Mouse (Mus musculus): ENCODE measurements around the gene Cep290. TPM values are rescaled to one million over a fixed set of nuclear protein-coding genes. Genes with fewer than 3 reads are reported as not detected.
A peak's percentile ranks its signal among the peaks of the same experiment; 100 is the strongest.

Cep290 gene
- polyA plus RNA-seq, 1 experiment from 2014 or later: 8.1 TPM

- no peak overlapping the region for H3K4me3 ChIP-seq
- ATAC-seq (ENCODE audit: low FRiP score): no peak
- H3K4me1 ChIP-seq: no peaks in the 10 kb centered on the region
- no peaks in the 10 kb centered on the region for H3K9me3 ChIP-seq (replicated peaks)
- no peak overlapping the region for H3K9ac ChIP-seq
- no peak overlapping the region for H3K4me2 ChIP-seq (replicated peaks)
- no peak overlapping the region for H3K27ac ChIP-seq
- H3K36me3 ChIP-seq: no peaks in the 10 kb centered on the region
- WGBS: 72% methylated on average over 2 of the region's 2 CpGs
- H3K27me3 ChIP-seq: no peaks in the 10 kb centered on the region
These were observed 116.9 kb downstream of the Cep290 start for GRCm38 (mm10) chr10:100604254-100604653.

- Histone ChIP-seq H3K4me1 (no peaks in the 10 kb centered on the region), H3K27ac (no peak overlapping the region), H3K9me3 (replicated peaks) (no peaks in the 10 kb centered on the region), H3K4me2 (replicated peaks) (no peak overlapping the region), H3K36me3 (no peaks in the 10 kb centered on the region), H3K9ac (no peak overlapping the region), H3K4me3 (no peak overlapping the region), H3K27me3 (no peaks in the 10 kb centered on the region)
- peak; percentile 50; the same call in 1 of the 2 replicates for ATAC-seq (ENCODE audit: low FRiP score)
- 76% methylated on average over 6 of the region's 6 CpGs for WGBS
These were observed 130.0 kb downstream of the Cep290 start for GRCm38 (mm10) chr10:100617233-100617903.

GRCm38 (mm10) chr10:100619474-100619873 lies 132.1 kb downstream of the Cep290 start:
- H3K9ac ChIP-seq: no peak overlapping the region
- H3K4me2 ChIP-seq (replicated peaks): no peak overlapping the region
- no peaks in the 10 kb centered on the region for H3K36me3 ChIP-seq
- H3K27ac ChIP-seq: no peak overlapping the region
- no peaks in the 10 kb centered on the region for H3K9me3 ChIP-seq (replicated peaks)
- H3K4me3 ChIP-seq: no peak overlapping the region
- no peaks in the 10 kb centered on the region for H3K27me3 ChIP-seq
- WGBS: 96% methylated on average over 7 of the region's 7 CpGs
- H3K4me1 ChIP-seq: no peaks in the 10 kb centered on the region
- ATAC-seq (ENCODE audit: low FRiP score): no peak

- no peak overlapping the region for H3K4me2 ChIP-seq (replicated peaks)
- no peak overlapping the region for H3K9ac ChIP-seq
- no peaks in the 10 kb centered on the region for H3K27me3 ChIP-seq
- no peaks in the 10 kb centered on the region for H3K4me1 ChIP-seq
- no peak overlapping the region for H3K27ac ChIP-seq
- WGBS: 94% methylated on average over 12 of the region's 12 CpGs
- no peaks in the 10 kb centered on the region for H3K9me3 ChIP-seq (replicated peaks)
- H3K4me3 ChIP-seq: no peak overlapping the region
- no peaks in the 10 kb centered on the region for H3K36me3 ChIP-seq
- no peak for ATAC-seq (ENCODE audit: low FRiP score)
These were observed 132.7 kb downstream of the Cep290 start for GRCm38 (mm10) chr10:100620040-100620439.

- no peaks in the 10 kb centered on the region for H3K36me3 ChIP-seq
- no peaks in the 10 kb centered on the region for H3K9me3 ChIP-seq (replicated peaks)
- H3K27me3 ChIP-seq: no peaks in the 10 kb centered on the region
- ATAC-seq (ENCODE audit: low FRiP score): no peak
- no peaks in the 10 kb centered on the region for H3K4me1 ChIP-seq
- 83% methylated on average over 3 of the region's 3 CpGs for WGBS
- H3K9ac ChIP-seq: no peak overlapping the region
- H3K4me3 ChIP-seq: no peak overlapping the region
- no peak overlapping the region for H3K27ac ChIP-seq
- H3K4me2 ChIP-seq (replicated peaks): no peak overlapping the region
These were observed 135.1 kb downstream of the Cep290 start for GRCm38 (mm10) chr10:100622494-100622893.

Other genes starting within 250 kb of the Cep290 start
- not detected in 2 replicates for gene Gm4301, start 151.9 kb upstream of the Cep290 start, polyA plus RNA-seq (2016; fragmentation: Nextera tagmentation; extraction: Ambion mirVana)
- gene Gm4302, start 146.7 kb upstream of the Cep290 start, polyA plus RNA-seq (2016; fragmentation: Nextera tagmentation; extraction: Ambion mirVana): not detected in 2 replicates
- not detected in 2 replicates for gene Gm4303, start 141.6 kb upstream of the Cep290 start, polyA plus RNA-seq (2016; fragmentation: Nextera tagmentation; extraction: Ambion mirVana)
- gene Gm4305, start 136.5 kb upstream of the Cep290 start, polyA plus RNA-seq (2016; fragmentation: Nextera tagmentation; extraction: Ambion mirVana): not detected in 2 replicates
- not detected in 2 replicates for gene Gm4307, start 126.2 kb upstream of the Cep290 start, polyA plus RNA-seq (2016; fragmentation: Nextera tagmentation; extraction: Ambion mirVana)
- not detected in 2 replicates for gene Gm4312, start 105.0 kb upstream of the Cep290 start, polyA plus RNA-seq (2016; fragmentation: Nextera tagmentation; extraction: Ambion mirVana)
- gene Tmtc3, start 208 bp upstream of the Cep290 start, polyA plus RNA-seq (2016; fragmentation: Nextera tagmentation; extraction: Ambion mirVana): 19.2 and 20.4 TPM in 2 replicates
- 12.3 and 14.5 TPM in 2 replicates for gene 4930430F08Rik, start 102.9 kb downstream of the Cep290 start, polyA plus RNA-seq (2016; fragmentation: Nextera tagmentation; extraction: Ambion mirVana)
- not detected in 2 replicates for gene 1700017N19Rik, start 102.9 kb downstream of the Cep290 start, polyA plus RNA-seq (2016; fragmentation: Nextera tagmentation; extraction: Ambion mirVana)

All from hindbrain, embryonic 12.5 days (tissue).